Mouse (Mus musculus): ENCODE results near the gene Gm14444.
"Not testable (repeated sequence)": the region's sequence is repeated elsewhere in the genome, so short reads cannot be mapped to it uniquely, and the experiment has no call there.

Gene Gm14444

DNA sequence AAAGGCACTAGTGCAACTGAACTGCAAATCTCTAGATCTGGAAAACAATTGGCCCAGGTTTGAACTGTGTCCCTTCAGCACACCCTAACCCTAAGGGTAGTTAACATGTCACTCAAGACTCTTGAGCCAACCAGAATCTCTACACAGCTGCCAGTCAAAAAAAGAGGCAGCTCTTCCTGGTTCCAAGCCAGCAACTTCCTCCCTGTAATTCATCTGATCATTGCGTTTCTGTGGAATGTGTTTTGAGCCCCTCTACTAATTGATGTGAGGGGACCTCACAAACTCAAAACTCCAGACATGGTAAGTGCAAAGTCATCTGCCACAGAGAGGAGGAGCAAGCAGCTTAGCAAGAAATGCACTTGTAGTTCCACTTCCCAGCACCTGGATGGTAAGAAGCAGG lies at the start of gene Gm14444:
TSS of gene Gm14444 (plus strand) at position 220 of the 400 bp plus-strand sequence.
- not testable (repeated sequence) for TF ChIP-seq GATA4 (IDR thresholded peaks at IDR 0.05; ENCODE audit: insufficient replicate concordance, low read length)

- TF ChIP-seq GATA4 (IDR thresholded peaks at IDR 0.05; ENCODE audit: insufficient replicate concordance, low read length), result not testable (repeated sequence)
Measured at GRCm38 (mm10) chr2:175067681-175068261, 57.7 kb downstream of the Gm14444 start, which contains the start of gene Gm14393. Gene Gm14393 (minus strand): TSS chr2:175067781.
